Mouse (Mus musculus) CD4-positive, CD25-positive, alpha-beta regulatory T cell, adult 9 weeks (primary cell): ENCODE results near the gene Gpn2. TPM values are rescaled to one million over a fixed set of nuclear protein-coding genes. Genes with fewer than 3 reads are reported as not detected.

ENCODE experiments used
- polyA plus RNA-seq: library from polyadenylated mRNA; unstranded; fragments of 100-300 nt; shearing (Covaris generic); gene quantifications from one replicate; pipeline ENCODE4 v1.2.1, GENCODE M21; 2017

Gene Gpn2
- 14.3 TPM for polyA plus RNA-seq

GRCm38 (mm10) chr4:133584059-133584951 lies at the start of gene Gpn2:
Gene Gpn2, plus strand, starts transcription at chr4:133584362.

GRCm38 (mm10) chr4:133545272-133546231 lies 38.6 kb upstream of the Gpn2 start, which contains the start of gene Nudc:
Gene Nudc, minus strand, starts transcription at chr4:133545996.

GRCm38 (mm10) chr4:133552768-133553447 lies 31.3 kb upstream of the Gpn2 start, which contains the start of gene Nr0b2:
Gene Nr0b2, plus strand, starts transcription at chr4:133553376.

GRCm38 (mm10) chr4:133574070-133574842 lies 9.9 kb upstream of the Gpn2 start, which contains the start of gene Gpatch3:
Gene Gpatch3, plus strand, starts transcription at chr4:133574745.

GRCm38 (mm10) chr4:133601721-133602218 lies 17.6 kb downstream of the Gpn2 start, which contains the start of gene Sfn:
Gene Sfn, minus strand, starts transcription at chr4:133602168.

Other genes starting within 250 kb of the Gpn2 start
- gene Wdtc1, start 230.9 kb upstream of the Gpn2 start, polyA plus RNA-seq: 3.8 TPM
- 26.6 TPM for gene Slc9a1, start 214.7 kb upstream of the Gpn2 start, polyA plus RNA-seq
- not detected for gene Tent5b, start 104.2 kb upstream of the Gpn2 start, polyA plus RNA-seq
- gene Trnp1, start 85.8 kb upstream of the Gpn2 start, polyA plus RNA-seq: not detected
- 0.76 TPM for gene Kdf1, start 65.4 kb upstream of the Gpn2 start, polyA plus RNA-seq
- gene Nudc, start 38.4 kb upstream of the Gpn2 start, polyA plus RNA-seq: 98.6 TPM
- gene Nr0b2, start 31.0 kb upstream of the Gpn2 start, polyA plus RNA-seq: not detected
- 3.1 TPM for gene Gpatch3, start 9.6 kb upstream of the Gpn2 start, polyA plus RNA-seq
- 12.1 TPM for gene Sfn, start 17.8 kb downstream of the Gpn2 start, polyA plus RNA-seq
- gene Zdhhc18, start 65.8 kb downstream of the Gpn2 start, polyA plus RNA-seq: 20.7 TPM
- 25.9 TPM for gene Pigv, start 88.3 kb downstream of the Gpn2 start, polyA plus RNA-seq
- 35.2 TPM for gene Arid1a, start 172.4 kb downstream of the Gpn2 start, polyA plus RNA-seq